Mouse (Mus musculus) neural tube, embryonic 15.5 days (tissue): Measurements from ENCODE around the gene Fubp3. TPM values are rescaled to one million over a fixed set of nuclear protein-coding genes. Genes with fewer than 3 reads are reported as not detected.

ENCODE experiments used
- ATAC-seq: fragments of 200-750 bp; cut with Nextera tagmentation; 2 replicates; pipeline ENCODE4 v1.8.0; 2017; ENCODE audit warnings: mild to moderate bottlenecking, moderate TSS enrichment, moderate library complexity; ENCODE audit not compliant: low FRiP score
- H3K27ac ChIP-seq: fragments of 300-500 bp; sonication (generic); replicated peaks from 2 replicates; pipeline ENCODE4 v1.5.1; 2015; ENCODE audit warnings: mild to moderate bottlenecking, inconsistent platforms
- H3K27me3 ChIP-seq: fragments of 300-500 bp; sonication (generic); replicated peaks from 2 replicates; pipeline ENCODE4 v1.6.1; 2015; ENCODE audit warnings: inconsistent platforms
- H3K36me3 ChIP-seq: fragments of 300-500 bp; sonication (generic); 2 replicates; pipeline ENCODE4 v1.6.1; 2015; ENCODE audit warnings: inconsistent platforms
- H3K4me1 ChIP-seq: fragments of 300-500 bp; sonication (generic); 2 replicates; pipeline ENCODE4 v1.6.1; 2015; ENCODE audit warnings: inconsistent platforms
- H3K4me2 ChIP-seq: fragments of 300-500 bp; sonication (generic); 2 replicates; pipeline ENCODE4 v1.6.1; 2015; ENCODE audit warnings: inconsistent platforms, mild to moderate bottlenecking, moderate library complexity
- H3K4me3 ChIP-seq: fragments of 300-500 bp; sonication (generic); replicated peaks from 2 replicates; pipeline ENCODE4 v1.5.1; 2015; ENCODE audit warnings: mild to moderate bottlenecking, inconsistent platforms
- H3K9ac ChIP-seq: fragments of 300-500 bp; sonication (generic); replicated peaks from 2 replicates; pipeline ENCODE4 v1.6.1; 2015; ENCODE audit warnings: mild to moderate bottlenecking, inconsistent platforms
- H3K9me3 ChIP-seq: fragments of 300-500 bp; sonication (generic); replicated peaks from 2 replicates; pipeline ENCODE4 v1.6.1; 2016; ENCODE audit warnings: inconsistent platforms
- WGBS: fragments of 180-500 bp; shearing (Covaris S2); methylation state at CpG from one replicate; pipeline ENCODE4 v1.1.7; 2015; ENCODE audit warnings: mixed read lengths; 5-methylcytosine and 5-hydroxymethylcytosine counted together
- microRNA-seq: library from miRNA; unstranded; fragments of <30 nt; microRNA quantifications from one replicate; pipeline ENCODE4, GENCODE M21; 2017
- polyA plus RNA-seq: library from polyadenylated mRNA; unstranded; fragments of >200 nt; fragmentation: Nextera tagmentation; extraction: Ambion mirVana; gene quantifications from 2 replicates; pipeline ENCODE4 v1.2.1, GENCODE M21; 2015

Gene Fubp3
- polyA plus RNA-seq, 1 experiment from 2014 or later, result 44.9 TPM

- H3K36me3 ChIP-seq, result no peaks in the 10 kb centered on the region
- no peak overlapping the region for H3K27ac ChIP-seq
- peak overlapping the region; percentile 38; the same call in 1 of the 2 replicates for H3K4me2 ChIP-seq
- H3K27me3 ChIP-seq, result peaks cover 94% of the 10 kb centered on the region
- peaks cover 48% of the 10 kb centered on the region for H3K4me1 ChIP-seq
- 1% methylated on average over 11 of the region's 11 CpGs for whole genome bisulfite sequencing
- no peak for ATAC-seq
- 0 out of 2 replicates have a peak overlapping the region, but pooled peaks have one; percentile 18 for H3K4me3 ChIP-seq
- no peaks in the 10 kb centered on the region for H3K9me3 ChIP-seq
- H3K9ac ChIP-seq, result no peak overlapping the region
Measured at GRCm38 (mm10) chr2:31641508-31641830, 69.0 kb downstream of the Fubp3 start.

- Histone ChIP-seq H3K27me3 (peaks cover 94% of the 10 kb centered on the region), H3K4me1 (peaks cover 44% of the 10 kb centered on the region), H3K9ac (no peak overlapping the region), H3K36me3 (no peaks in the 10 kb centered on the region), H3K4me3 (no peak overlapping the region), H3K4me2 (0 out of 2 replicates have a peak overlapping the region, but pooled peaks have one; percentile 38), H3K27ac (no peak overlapping the region), H3K9me3 (no peaks in the 10 kb centered on the region)
- 3% methylated on average over 18 of the region's 18 CpGs for WGBS
- ATAC-seq, result no peak
Measured at GRCm38 (mm10) chr2:31641929-31642328, 69.5 kb downstream of the Fubp3 start.

- H3K27me3 ChIP-seq, result peaks cover 94% of the 10 kb centered on the region
- H3K4me2 ChIP-seq, result peak overlapping the region; percentile 85
- peak; percentile 87 for ATAC-seq
- no peaks in the 10 kb centered on the region; the same call in 1 of the 2 replicates for H3K9me3 ChIP-seq
- H3K4me3 ChIP-seq, result peak overlapping the region; percentile 51
- H3K27ac ChIP-seq, result peak overlapping the region; percentile 51
- WGBS, result under 1% methylated on average over 91 of the region's 109 CpGs
- no peaks in the 10 kb centered on the region for H3K36me3 ChIP-seq
- H3K4me1 ChIP-seq, result peaks cover 16% of the 10 kb centered on the region
- H3K9ac ChIP-seq, result peak overlapping the region; percentile 59
Measured at GRCm38 (mm10) chr2:31653971-31654853, 81.8 kb downstream of the Fubp3 start.

GRCm38 (mm10) chr2:31654854-31655559, 82.6 kb downstream of the Fubp3 start:
- peak overlapping the region; percentile 51 for H3K4me3 ChIP-seq
- H3K9me3 ChIP-seq, result no peaks in the 10 kb centered on the region; the same call in 1 of the 2 replicates
- H3K27me3 ChIP-seq, result peaks cover 94% of the 10 kb centered on the region
- peaks cover 16% of the 10 kb centered on the region for H3K4me1 ChIP-seq
- ATAC-seq, result no peak
- no peak overlapping the region; the same call in 1 of the 2 replicates for H3K9ac ChIP-seq
- 7% methylated on average over 22 of the region's 22 CpGs for WGBS
- peak overlapping the region; percentile 85 for H3K4me2 ChIP-seq
- H3K27ac ChIP-seq, result peak overlapping the region; percentile 51
- H3K36me3 ChIP-seq, result no peaks in the 10 kb centered on the region

GRCm38 (mm10) chr2:31656374-31656773, 83.9 kb downstream of the Fubp3 start:
- H3K27ac ChIP-seq, result no peak overlapping the region
- peaks cover 16% of the 10 kb centered on the region for H3K4me1 ChIP-seq
- H3K4me2 ChIP-seq, result no peak overlapping the region
- no peaks in the 10 kb centered on the region; the same call in 1 of the 2 replicates for H3K9me3 ChIP-seq
- H3K36me3 ChIP-seq, result no peaks in the 10 kb centered on the region
- peaks cover 86% of the 10 kb centered on the region for H3K27me3 ChIP-seq
- no peak overlapping the region for H3K9ac ChIP-seq
- WGBS, result 87% methylated on average over 7 of the region's 7 CpGs
- ATAC-seq, result no peak
- no peak overlapping the region for H3K4me3 ChIP-seq

GRCm38 (mm10) chr2:31662939-31663803, 90.7 kb downstream of the Fubp3 start:
- H3K27me3 ChIP-seq, result peaks cover 82% of the 10 kb centered on the region
- H3K4me2 ChIP-seq, result no peak overlapping the region
- H3K4me1 ChIP-seq, result no peaks in the 10 kb centered on the region
- WGBS, result 66% methylated on average over 8 of the region's 8 CpGs
- no peak overlapping the region for H3K4me3 ChIP-seq
- no peaks in the 10 kb centered on the region; the same call in 1 of the 2 replicates for H3K9me3 ChIP-seq
- no peaks in the 10 kb centered on the region for H3K36me3 ChIP-seq
- no peak overlapping the region for H3K27ac ChIP-seq
- no peak overlapping the region for H3K9ac ChIP-seq
- ATAC-seq, result no peak

GRCm38 (mm10) chr2:31663804-31664180, 91.3 kb downstream of the Fubp3 start:
- Histone ChIP-seq H3K9me3 (no peaks in the 10 kb centered on the region; the same call in 1 of the 2 replicates), H3K4me3 (no peak overlapping the region), H3K4me1 (no peaks in the 10 kb centered on the region), H3K9ac (no peak overlapping the region), H3K27ac (no peak overlapping the region), H3K4me2 (no peak overlapping the region), H3K27me3 (peaks cover 76% of the 10 kb centered on the region), H3K36me3 (no peaks in the 10 kb centered on the region)
- 93% methylated on average over 1 of the region's 1 CpGs for WGBS
- no peak for ATAC-seq

Small RNA genes within 50 kb of the gene (microRNA-seq; reads per million reads assigned to microRNA genes)
- 1.2 reads per million for gene Mir6998

Other genes starting within 250 kb of the Fubp3 start
- 9.1 and 21.3 TPM in 2 replicates for gene Ass1, start 102.4 kb upstream of the Fubp3 start, polyA plus RNA-seq
- 5.3 and 7.8 TPM in 2 replicates for gene Prdm12, start 67.4 kb downstream of the Fubp3 start, polyA plus RNA-seq
- 40.3 and 47.1 TPM in 2 replicates for gene Exosc2, start 98.1 kb downstream of the Fubp3 start, polyA plus RNA-seq
- 13.3 and 18.0 TPM in 2 replicates for gene Abl1, start 115.7 kb downstream of the Fubp3 start, polyA plus RNA-seq
- gene Qrfp, start 237.9 kb downstream of the Fubp3 start, polyA plus RNA-seq, result 0.23 TPM in 1 of 2 replicates, not detected in the other